Mouse (Mus musculus): ENCODE data around the gene Epha4. TPM values are rescaled to one million over a fixed set of nuclear protein-coding genes. Genes with fewer than 3 reads are reported as not detected.

Epha4 gene
- total RNA-seq, 1 experiment from 2014 or later, result 0.79 TPM

DNA sequence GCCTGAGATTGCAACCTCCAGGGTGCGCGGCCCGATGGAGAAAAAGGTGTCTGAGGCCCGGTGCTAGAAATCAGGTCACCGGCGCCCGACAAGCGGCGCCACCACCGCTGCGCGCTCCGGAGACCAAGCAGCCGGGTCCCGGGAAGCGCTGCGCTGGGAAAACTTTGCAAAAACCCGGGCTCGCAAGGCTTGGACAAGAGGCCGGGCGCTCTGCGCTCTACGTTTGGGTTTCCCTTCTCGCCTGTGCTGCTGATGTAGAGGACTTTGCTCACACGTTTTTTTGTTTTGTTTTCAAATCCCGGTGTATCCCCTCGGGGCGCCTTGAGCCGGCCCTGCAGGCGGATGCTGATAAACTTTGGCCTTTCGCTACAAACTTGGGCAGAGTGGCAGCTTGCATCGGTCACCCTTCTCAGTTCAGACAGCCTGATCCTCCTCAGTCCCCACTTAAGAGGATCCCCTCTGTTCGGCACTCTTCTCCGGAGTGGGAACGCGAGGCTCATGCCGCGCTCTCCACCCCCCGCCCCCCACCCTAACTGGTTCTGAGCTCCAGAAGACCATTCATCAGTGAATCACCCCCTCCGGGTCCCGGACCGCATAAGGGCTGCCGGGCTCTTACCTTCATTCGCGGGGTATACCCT, 444 bp downstream of the Epha4 start:
- ATAC-seq (replicated peaks in 1 of 2; ENCODE audit: insufficient read depth in 1 of 2, low FRiP score in 2 of 2, low TSS enrichment in 1 of 2, low read depth in 1 of 2, poor library complexity in 2 of 2, severe bottlenecking in 2 of 2), result 0 out of 4 replicates have a peak, but pooled peaks of 1 of the 2 experiments have one; percentile 8

DNA sequence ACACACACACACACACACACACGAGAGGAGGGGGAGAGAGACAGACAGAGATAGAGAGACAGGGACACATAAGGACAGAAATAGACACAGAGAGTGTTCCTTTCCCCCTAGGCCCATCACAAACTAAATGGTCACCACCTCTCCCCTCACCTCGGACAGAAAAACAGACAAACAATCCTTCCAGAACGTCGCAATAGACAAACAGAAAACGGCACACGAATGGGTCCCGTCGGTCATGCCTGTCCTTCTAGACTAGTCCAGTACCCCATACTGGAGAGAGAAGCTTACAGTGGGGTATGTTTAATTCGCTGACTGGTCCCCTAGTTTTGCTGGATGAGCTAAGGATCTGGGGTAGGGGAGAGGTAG, 946 bp downstream of the Epha4 start:
- no peak for ATAC-seq (replicated peaks in 1 of 2; ENCODE audit: insufficient read depth in 1 of 2, low FRiP score in 2 of 2, low TSS enrichment in 1 of 2, low read depth in 1 of 2, poor library complexity in 2 of 2, severe bottlenecking in 2 of 2)

DNA sequence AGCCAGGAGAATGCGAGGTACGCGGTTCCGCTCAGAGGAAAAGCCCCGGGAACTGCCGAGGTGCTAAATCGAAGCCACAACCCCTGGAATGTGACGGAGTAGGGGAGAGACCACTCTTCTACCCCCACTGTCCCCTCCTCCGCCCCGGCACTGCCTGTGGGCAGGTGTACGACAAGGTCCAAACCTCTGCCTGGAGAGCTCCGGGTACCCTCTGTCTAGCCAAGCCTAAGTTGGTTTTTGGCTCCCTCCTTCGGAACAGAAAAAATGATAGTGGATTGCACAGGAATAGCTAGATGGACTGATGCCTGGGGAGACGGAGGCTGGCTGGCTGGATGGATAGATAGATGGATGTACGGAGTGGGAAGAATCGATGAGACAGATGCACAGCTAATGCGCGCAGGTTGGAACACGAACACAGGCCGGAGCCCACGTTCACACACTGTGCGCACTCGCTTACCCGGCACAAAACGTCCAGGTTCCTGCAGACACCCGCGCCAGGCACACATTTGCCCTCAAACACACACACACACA, 1.4 kb downstream of the Epha4 start:
- ATAC-seq (replicated peaks in 1 of 2; ENCODE audit: insufficient read depth in 1 of 2, low FRiP score in 2 of 2, low TSS enrichment in 1 of 2, low read depth in 1 of 2, poor library complexity in 2 of 2, severe bottlenecking in 2 of 2), result no peak

DNA sequence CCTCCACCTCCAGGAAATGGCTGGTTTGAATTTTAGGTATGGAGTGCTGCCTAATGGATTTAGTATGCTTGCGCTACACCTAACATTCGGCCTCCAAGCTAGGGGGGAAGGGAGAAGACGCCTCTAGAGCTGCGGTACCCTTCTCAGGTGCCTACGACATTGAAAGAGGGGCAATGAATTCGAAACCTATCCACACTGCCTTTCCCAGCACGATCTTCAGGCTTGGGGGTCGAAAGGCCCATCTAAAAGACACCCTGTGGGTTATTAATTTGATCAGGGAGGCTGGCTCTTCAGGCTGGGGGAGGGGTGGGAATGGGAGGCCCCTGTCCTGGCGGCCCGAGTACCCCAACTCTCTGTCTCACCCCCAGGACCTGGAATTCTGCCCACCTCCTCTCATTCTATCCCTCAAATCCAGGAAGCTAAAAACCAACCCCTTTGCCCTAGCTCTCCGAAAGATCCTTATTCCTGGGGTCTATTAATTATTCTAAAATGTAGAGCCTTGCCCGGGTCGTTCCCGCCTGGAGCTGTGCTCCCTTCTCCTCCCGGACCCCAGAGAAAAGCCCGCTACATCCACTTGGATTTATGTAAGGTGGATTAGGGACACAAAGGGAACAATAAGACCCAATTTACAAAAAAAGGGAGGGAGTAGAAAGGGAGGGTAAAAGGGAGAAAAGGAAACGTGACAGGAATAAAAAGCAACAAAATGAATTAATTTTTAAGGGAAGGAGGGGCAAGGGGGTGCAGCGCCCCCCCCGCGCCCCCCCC, 2.3 kb downstream of the Epha4 start:
- no peak for ATAC-seq (replicated peaks in 1 of 2; ENCODE audit: insufficient read depth in 1 of 2, low FRiP score in 2 of 2, low TSS enrichment in 1 of 2, low read depth in 1 of 2, poor library complexity in 2 of 2, severe bottlenecking in 2 of 2)

DNA sequence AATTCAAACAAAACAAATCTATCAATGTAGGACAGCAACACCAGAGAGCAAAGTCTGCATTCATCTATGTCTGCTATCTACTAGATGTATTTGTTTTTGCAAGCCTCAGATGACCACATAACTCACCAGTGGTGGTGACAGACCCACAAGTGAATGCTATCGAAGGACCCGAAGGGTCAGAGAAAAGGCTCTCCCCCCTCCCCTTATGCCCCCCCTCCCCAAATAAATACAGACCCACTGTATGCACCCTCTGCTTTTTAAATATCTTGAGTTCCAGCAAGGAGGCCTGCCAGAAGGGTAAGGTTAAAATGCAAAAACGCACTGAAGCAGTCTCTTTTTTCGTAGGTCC, 2.9 kb downstream of the Epha4 start:
- ATAC-seq (replicated peaks in 1 of 2; ENCODE audit: insufficient read depth in 1 of 2, low FRiP score in 2 of 2, low TSS enrichment in 1 of 2, low read depth in 1 of 2, poor library complexity in 2 of 2, severe bottlenecking in 2 of 2), result no peak

DNA sequence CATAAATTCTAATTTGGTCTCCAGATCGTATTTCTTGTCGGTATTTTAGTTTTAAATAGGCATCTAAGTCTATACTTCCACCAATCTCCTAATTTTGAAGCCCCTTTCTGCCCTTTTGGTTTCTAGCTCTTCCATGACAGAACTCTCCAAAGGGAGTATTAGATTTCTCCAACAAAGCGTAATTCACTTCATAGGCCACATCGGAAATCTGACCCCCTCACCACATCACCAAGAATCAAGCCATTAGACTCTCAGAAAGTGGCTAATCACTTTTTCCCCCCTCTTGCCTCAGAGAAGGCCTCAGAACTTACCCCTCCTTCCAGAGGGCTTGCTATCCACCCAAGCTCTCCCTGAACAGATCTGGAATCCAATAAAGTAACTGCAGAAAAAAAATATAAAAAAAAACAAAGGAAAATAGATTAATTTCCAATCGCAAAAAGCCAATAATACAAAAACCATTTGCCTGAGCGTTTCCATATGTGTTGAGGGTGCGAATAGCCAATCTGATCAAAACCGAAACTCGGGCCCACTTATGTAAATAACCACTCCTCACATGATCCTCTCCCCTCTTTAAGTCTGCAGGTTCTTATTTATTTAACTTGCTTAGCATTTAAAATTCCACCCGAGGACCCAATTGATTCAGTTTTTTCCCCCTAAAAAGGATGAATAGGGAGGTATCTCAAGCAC, 3.4 kb downstream of the Epha4 start:
- ATAC-seq (replicated peaks in 1 of 2; ENCODE audit: insufficient read depth in 1 of 2, low FRiP score in 2 of 2, low TSS enrichment in 1 of 2, low read depth in 1 of 2, poor library complexity in 2 of 2, severe bottlenecking in 2 of 2), result no peak

DNA sequence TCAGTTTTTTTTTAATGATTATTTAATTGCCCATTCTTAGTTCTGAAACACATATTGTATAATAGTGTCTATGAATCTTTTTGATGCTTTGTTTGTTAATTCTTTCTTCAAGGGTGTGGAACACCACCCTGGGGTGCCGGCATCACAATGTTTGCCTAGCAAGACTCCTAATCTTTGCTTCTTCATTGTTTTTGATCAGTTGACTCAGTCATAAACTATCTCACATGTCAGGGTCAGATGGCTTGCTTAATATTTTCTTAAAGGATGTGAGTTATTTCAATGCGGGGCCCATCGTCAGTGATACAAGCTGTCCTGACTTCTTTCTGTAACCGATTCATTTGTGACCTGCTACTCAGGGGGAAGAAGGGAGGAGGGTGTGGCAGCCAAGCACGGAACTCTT, 4.3 kb downstream of the Epha4 start:
- ATAC-seq (replicated peaks in 1 of 2; ENCODE audit: insufficient read depth in 1 of 2, low FRiP score in 2 of 2, low TSS enrichment in 1 of 2, low read depth in 1 of 2, poor library complexity in 2 of 2, severe bottlenecking in 2 of 2), result no peak

DNA sequence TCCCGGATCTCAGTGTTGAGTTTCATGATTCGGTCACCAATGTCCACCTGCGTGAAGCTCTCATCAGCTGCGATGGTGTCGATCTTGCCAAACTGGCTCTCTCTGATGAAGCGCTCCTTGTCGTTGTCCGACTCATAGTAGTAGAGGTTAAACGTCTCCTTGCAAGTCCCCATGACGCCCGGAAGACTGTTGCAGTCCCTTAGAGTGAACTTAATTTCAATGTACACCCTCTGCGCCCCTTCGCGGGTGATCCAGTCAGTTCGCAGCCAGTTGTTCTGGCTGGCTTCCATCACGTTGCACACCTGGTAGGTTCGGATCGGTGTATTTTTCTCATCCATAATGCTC, 8.1 kb downstream of the Epha4 start:
- no peak for ATAC-seq (replicated peaks in 1 of 2; ENCODE audit: insufficient read depth in 1 of 2, low FRiP score in 2 of 2, low TSS enrichment in 1 of 2, low read depth in 1 of 2, poor library complexity in 2 of 2, severe bottlenecking in 2 of 2)

DNA sequence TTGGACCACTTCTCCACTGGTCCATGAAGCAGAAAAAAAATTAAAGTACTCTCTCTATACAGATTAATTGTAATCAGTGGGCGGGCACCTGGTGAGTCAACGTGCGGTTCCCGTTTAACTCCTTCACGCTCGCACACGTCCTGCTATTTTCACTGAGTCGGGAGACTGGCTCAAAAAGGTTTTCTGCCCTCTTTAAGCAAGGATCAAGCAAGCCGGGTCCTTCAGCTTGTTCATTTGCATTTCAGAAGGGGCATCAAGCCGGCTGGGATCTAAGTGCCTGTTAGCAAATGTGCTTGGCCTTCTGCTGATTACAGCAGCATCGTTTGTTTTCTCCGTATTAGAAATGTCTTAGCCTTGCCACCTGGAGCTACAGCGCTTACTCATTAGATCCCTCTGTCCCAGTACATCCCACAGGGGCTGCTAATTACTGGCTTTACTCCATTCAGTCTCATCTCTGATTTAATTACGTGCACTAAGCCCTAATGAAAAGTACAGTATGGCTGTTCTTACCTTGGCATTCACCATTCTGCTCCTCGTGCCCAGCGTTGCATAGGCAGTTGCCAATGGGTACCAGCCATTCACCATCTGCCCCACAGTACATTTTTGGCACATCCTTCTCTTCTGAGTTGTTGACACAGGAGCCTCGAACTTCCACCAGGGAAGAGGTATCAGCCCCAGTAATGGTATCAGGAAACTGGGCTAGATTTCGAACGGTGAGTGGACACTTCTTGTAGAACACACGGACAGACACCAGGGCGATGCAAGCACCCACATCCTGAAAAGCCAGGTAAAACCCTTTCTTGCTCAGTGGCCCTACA, 8.6 kb downstream of the Epha4 start:
- no peak for ATAC-seq (replicated peaks in 1 of 2; ENCODE audit: insufficient read depth in 1 of 2, low FRiP score in 2 of 2, low TSS enrichment in 1 of 2, low read depth in 1 of 2, poor library complexity in 2 of 2, severe bottlenecking in 2 of 2)

DNA sequence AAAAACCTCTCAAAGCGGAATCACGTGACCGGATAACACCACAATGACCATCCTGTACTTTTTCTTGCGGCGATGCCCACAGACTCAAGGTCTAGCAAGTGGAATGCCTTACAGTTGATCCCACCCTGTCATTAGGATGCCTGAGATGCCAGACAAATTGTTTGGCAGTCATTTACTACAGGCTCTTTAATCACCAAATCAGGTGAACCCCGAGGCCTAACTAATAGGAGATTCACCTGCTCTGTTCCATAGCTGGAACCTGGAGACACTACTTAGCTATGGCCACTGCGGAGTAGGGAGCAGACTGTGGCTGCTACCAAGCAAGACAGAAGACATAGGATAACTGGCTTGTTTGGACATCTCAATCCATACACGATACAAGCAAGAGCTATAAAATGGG, 9.6 kb downstream of the Epha4 start:
- ATAC-seq (replicated peaks in 1 of 2; ENCODE audit: insufficient read depth in 1 of 2, low FRiP score in 2 of 2, low TSS enrichment in 1 of 2, low read depth in 1 of 2, poor library complexity in 2 of 2, severe bottlenecking in 2 of 2), result no peak

DNA sequence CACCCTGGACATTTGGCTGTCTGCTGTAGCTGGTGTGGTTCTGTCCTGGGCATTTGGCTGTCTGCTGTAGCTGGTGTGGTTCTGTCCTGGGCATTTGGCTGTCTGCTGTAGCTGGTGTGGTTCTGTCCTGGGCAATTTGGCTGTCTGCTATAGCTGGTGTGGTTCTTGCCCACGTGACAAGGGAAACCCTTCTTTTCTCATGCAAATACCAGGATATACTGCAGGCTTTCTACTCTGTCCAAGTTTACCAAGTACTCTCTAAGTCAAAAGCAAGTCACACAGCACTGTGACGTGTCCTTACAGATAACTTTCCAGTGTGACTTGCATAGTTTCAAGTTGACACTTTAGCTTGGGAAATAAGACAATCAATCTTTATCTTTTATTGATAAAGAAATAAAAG, 10.1 kb downstream of the Epha4 start:
- no peak for ATAC-seq (replicated peaks in 1 of 2; ENCODE audit: insufficient read depth in 1 of 2, low FRiP score in 2 of 2, low TSS enrichment in 1 of 2, low read depth in 1 of 2, poor library complexity in 2 of 2, severe bottlenecking in 2 of 2)

DNA sequence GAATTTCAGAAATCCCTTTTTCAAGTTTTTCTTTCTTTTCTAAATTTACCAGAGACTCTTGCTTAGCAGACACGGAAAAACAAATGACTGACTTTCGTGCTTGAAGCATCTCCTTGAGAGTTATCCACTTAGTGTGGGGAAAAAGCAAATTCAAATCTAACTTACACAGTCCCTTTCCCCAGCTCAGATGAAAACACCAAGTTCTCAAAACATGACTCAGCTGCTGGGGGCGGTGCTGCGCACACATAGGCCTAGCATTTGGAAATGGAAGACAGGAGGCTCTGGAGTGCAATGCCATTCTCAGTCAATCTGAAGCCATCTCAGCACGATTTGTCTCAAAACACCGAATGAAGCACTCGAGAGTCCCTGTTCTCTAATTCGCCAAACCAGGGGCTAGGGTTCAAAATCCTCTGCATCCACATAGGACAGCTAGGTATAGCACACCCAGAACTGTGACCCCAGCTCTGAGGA, 11.1 kb downstream of the Epha4 start:
- ATAC-seq (replicated peaks in 1 of 2; ENCODE audit: insufficient read depth in 1 of 2, low FRiP score in 2 of 2, low TSS enrichment in 1 of 2, low read depth in 1 of 2, poor library complexity in 2 of 2, severe bottlenecking in 2 of 2), result no peak

DNA sequence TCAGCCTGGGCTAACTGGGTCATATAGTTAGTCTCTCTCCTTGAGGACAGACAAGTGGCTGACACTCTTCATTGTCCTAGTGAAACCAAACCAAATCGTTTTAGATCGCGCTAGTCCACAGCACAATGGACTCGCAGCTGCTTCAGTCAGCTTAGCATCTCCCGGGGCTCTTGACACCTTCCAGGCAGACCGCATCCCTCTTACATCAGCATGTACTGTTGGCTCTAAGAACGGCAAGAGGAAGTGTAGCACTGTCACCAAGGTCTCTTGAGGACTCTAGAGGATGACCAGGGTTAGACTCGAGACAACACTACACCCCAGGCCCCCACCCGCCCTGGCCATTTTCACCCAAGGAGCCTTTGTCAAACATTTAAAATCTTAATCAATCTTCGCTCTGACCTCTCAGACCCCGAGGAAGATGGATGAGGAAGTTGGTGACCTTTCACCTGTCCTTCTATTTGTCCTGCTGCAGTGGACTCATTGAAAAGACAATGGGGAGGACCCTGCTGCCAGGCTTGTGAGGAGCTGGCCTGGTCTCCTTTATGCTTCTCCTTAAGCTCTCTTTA, 12.3 kb downstream of the Epha4 start:
- no peak for ATAC-seq (replicated peaks in 1 of 2; ENCODE audit: insufficient read depth in 1 of 2, low FRiP score in 2 of 2, low TSS enrichment in 1 of 2, low read depth in 1 of 2, poor library complexity in 2 of 2, severe bottlenecking in 2 of 2)

DNA sequence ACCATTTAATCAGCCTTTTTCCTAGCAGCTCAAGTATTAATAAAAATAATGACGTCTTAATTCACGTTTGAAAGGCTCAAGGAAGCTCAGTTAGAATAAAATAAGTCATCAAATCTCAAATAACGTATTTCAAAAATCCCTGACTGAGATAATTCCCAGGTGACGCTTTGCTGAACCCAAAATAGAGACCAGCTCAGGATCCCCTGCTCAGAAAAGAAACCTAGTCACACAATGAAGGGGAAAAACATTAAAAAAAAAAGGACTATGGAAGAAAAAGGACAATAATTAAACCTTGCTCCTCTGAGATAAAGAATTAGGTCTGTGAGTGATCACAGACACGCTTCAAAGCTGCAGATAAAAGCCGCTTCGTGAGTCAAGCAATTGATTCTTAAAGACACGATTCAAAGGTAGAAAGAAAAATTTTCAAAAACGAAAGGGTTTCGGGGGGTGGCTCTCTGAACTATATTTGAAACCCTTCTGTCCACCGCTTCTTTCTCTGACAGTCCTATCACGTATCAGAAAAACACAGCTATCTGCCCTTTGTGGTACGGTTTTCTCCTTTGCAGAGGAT, 13.4 kb downstream of the Epha4 start:
- no peak for ATAC-seq (replicated peaks in 1 of 2; ENCODE audit: insufficient read depth in 1 of 2, low FRiP score in 2 of 2, low TSS enrichment in 1 of 2, low read depth in 1 of 2, poor library complexity in 2 of 2, severe bottlenecking in 2 of 2)

DNA sequence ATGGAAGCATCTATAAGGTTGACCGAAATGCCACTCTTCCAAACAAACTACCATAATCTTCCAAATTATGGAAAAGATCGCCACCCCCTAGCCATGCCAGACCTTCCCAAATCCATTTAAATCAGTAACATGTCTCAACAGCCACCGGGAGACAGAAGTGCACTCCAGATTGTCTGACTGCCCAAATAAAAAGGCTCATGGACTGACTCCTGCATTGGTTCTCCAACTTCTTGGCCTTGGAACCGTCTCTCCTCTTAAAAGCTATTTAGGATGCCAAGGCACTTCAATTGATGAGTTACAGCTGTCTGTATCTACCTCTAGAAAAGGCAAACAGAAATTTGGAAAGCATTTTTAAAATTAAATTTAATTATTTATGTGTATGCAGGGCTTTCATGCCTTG, 17.4 kb downstream of the Epha4 start:
- ATAC-seq (replicated peaks in 1 of 2; ENCODE audit: insufficient read depth in 1 of 2, low FRiP score in 2 of 2, low TSS enrichment in 1 of 2, low read depth in 1 of 2, poor library complexity in 2 of 2, severe bottlenecking in 2 of 2), result no peak

DNA sequence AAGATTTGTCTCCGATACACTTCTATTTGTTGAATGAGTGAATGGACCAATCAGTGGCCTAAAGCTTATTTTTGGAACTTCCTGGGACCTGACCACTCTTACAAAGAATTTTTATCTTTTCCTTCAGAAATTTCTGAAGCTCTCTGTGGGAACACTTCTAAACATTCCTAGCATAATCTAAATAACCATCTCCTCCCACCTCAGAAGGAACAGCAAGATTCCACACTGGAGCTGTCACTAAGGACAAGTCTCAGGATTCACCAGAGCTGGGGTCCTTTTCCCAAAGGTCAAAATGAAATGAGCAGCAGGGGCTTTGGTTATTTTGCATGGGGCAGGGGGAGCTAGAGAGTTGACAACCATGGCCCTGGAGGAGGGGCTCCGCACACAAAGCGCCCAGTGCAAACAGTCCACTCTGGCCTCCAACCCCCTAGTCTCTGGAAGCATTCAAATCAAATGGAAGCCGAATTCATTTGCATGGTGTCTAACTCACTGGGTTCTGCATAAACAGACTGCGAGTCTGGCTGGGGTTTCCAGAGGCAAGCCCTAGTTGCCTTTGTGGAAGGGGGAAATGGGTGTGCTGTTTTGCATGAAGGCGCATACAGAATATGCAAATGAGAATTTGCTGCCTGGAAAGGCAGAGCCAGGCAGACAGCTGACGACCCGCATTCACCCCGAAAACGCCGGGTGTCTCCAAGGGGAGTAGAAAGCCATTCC, 18.3 kb downstream of the Epha4 start:
- ATAC-seq (replicated peaks in 1 of 2; ENCODE audit: insufficient read depth in 1 of 2, low FRiP score in 2 of 2, low TSS enrichment in 1 of 2, low read depth in 1 of 2, poor library complexity in 2 of 2, severe bottlenecking in 2 of 2), result no peak

DNA sequence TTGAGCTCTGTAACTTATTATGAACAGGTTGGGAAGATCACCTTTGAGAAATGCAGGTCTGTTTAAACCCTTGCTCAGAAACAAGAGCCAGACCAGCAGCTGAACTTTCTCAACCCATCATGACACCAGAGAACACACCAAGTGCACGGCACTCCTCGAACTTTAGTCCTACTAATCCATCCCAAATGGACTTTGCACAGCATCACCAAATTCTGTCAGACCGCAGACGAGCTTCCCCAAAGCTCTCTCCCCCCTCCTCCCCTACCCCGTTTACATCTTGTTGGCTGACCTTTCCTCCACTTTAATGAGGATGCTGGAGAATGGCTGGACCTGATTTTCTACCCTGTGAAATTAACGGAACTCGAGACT, 19.1 kb downstream of the Epha4 start:
- ATAC-seq (replicated peaks in 1 of 2; ENCODE audit: insufficient read depth in 1 of 2, low FRiP score in 2 of 2, low TSS enrichment in 1 of 2, low read depth in 1 of 2, poor library complexity in 2 of 2, severe bottlenecking in 2 of 2), result no peak

All from hematopoietic stem cell, adult 5-6 weeks (primary cell).